Mouse (Mus musculus): ENCODE data around the gene Col25a1.

The Col25a1 gene

GRCm38 (mm10) chr3:130161323-130161917 is 30.1 kb downstream of the Col25a1 start:
- DNase-seq (ENCODE audit: low read depth, low spot score): no peak

GRCm38 (mm10) chr3:130166875-130167274 is 35.6 kb downstream of the Col25a1 start:
- DNase-seq (ENCODE audit: low read depth, low spot score): no peak

- DNase-seq (ENCODE audit: low read depth, low spot score): no peak
These were observed 41.5 kb downstream of the Col25a1 start for GRCm38 (mm10) chr3:130172764-130173163.

- peak; percentile 78 for DNase-seq (ENCODE audit: low read depth, low spot score)
These were observed 49.1 kb downstream of the Col25a1 start for GRCm38 (mm10) chr3:130180181-130180940.

GRCm38 (mm10) chr3:130180964-130181590 is 49.8 kb downstream of the Col25a1 start:
- DNase-seq (ENCODE audit: low read depth, low spot score): no peak

- DNase-seq (ENCODE audit: low read depth, low spot score): no peak
These were observed 50.3 kb downstream of the Col25a1 start for GRCm38 (mm10) chr3:130181591-130181980.

- DNase-seq (ENCODE audit: low read depth, low spot score): no peak
These were observed 51.1 kb downstream of the Col25a1 start for GRCm38 (mm10) chr3:130182450-130182849.

- no peak for DNase-seq (ENCODE audit: low read depth, low spot score)
These were observed 53.8 kb downstream of the Col25a1 start for GRCm38 (mm10) chr3:130185111-130185510.

GRCm38 (mm10) chr3:130187588-130187987 is 56.3 kb downstream of the Col25a1 start:
- DNase-seq (ENCODE audit: low read depth, low spot score): no peak

- no peak for DNase-seq (ENCODE audit: low read depth, low spot score)
These were observed 62.1 kb downstream of the Col25a1 start for GRCm38 (mm10) chr3:130193450-130193849.

- DNase-seq (ENCODE audit: low read depth, low spot score): no peak
These were observed 83.3 kb downstream of the Col25a1 start for GRCm38 (mm10) chr3:130214631-130215030.

GRCm38 (mm10) chr3:130216141-130216540 is 84.8 kb downstream of the Col25a1 start:
- DNase-seq (ENCODE audit: low read depth, low spot score): no peak

GRCm38 (mm10) chr3:130216646-130217045 is 85.3 kb downstream of the Col25a1 start:
- DNase-seq (ENCODE audit: low read depth, low spot score): no peak

GRCm38 (mm10) chr3:130217705-130218104 is 86.4 kb downstream of the Col25a1 start:
- no peak for DNase-seq (ENCODE audit: low read depth, low spot score)

GRCm38 (mm10) chr3:130218232-130218728 is 87.0 kb downstream of the Col25a1 start:
- DNase-seq (ENCODE audit: low read depth, low spot score): no peak

- no peak for DNase-seq (ENCODE audit: low read depth, low spot score)
These were observed 89.5 kb downstream of the Col25a1 start for GRCm38 (mm10) chr3:130220811-130221210.

GRCm38 (mm10) chr3:130228186-130228585 is 96.9 kb downstream of the Col25a1 start:
- DNase-seq (ENCODE audit: low read depth, low spot score): no peak

GRCm38 (mm10) chr3:130232944-130233343 is 101.6 kb downstream of the Col25a1 start:
- DNase-seq (ENCODE audit: low read depth, low spot score): no peak

- no peak for DNase-seq (ENCODE audit: low read depth, low spot score)
These were observed 103.9 kb downstream of the Col25a1 start for GRCm38 (mm10) chr3:130235233-130235632.

- no peak for DNase-seq (ENCODE audit: low read depth, low spot score)
These were observed 104.8 kb downstream of the Col25a1 start for GRCm38 (mm10) chr3:130236129-130236528.

- DNase-seq (ENCODE audit: low read depth, low spot score): no peak
These were observed 106.6 kb downstream of the Col25a1 start for GRCm38 (mm10) chr3:130237852-130238251.

GRCm38 (mm10) chr3:130241924-130242323 is 110.6 kb downstream of the Col25a1 start:
- no peak for DNase-seq (ENCODE audit: low read depth, low spot score)

Measured in embryo, embryonic 11.5 days (tissue).